Mouse (Mus musculus) spleen, postnatal 36 days (tissue): ENCODE measurements around the gene Rpl7a.

Source experiments
- DNase-seq, 2 experiments: peaks; one replicate each; pipeline ENCODE4 v3.0.0; 2022; ENCODE audit warnings: low spot score in 2 of 2, mixed read lengths in 1 of 2

Gene Rpl7a

DNA sequence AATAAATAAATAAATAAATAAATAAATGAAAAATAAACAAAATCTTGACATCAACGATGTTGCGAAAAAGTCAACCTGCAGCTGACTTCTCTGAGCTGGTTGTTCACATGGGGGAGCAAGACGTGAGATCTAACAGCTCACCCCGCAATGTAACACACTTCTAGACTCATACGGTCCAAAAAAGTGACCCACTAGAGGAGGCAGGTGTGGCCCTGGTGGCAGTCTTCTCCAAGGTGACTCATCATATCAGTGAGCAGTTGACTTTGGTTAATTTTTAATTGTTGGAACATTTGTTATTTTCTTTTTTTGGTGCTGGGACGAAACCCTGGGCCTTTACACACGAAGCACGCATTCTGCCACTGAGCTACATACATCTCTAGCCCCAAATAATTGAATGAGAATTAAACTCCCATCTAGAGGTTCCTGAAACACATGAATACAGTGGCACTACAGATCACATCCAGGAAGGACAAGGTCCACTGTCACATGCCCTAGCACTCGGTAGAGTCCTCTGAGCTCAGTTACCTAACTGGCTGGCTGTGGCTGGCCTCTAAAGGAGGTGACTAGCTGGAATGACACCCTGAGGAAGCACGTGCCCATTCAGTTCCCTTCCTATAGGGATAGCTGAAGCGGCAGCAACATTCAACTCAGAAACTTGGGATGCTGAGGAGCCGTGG is 46.4 kb downstream of the Rpl7a start:
- DNase-seq = no peak

DNA sequence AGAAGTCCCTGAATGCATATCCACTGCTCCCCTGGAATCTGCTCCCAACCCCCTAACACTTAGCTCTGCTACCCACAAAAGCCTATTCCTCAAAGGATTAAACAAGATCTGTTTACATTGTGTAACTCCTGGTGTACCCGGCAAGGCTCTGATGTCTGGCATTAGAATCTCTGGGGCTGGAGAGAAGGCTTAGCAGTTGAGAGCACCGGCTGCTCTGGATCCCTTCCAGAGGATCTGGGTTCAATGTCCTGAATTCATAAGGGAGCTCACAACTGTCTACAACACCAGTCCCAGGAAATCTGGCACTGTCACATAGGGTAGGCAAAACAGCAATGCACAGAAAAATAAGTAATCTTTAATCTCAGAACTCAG is 46.9 kb downstream of the Rpl7a start:
- no peak for DNase-seq

DNA sequence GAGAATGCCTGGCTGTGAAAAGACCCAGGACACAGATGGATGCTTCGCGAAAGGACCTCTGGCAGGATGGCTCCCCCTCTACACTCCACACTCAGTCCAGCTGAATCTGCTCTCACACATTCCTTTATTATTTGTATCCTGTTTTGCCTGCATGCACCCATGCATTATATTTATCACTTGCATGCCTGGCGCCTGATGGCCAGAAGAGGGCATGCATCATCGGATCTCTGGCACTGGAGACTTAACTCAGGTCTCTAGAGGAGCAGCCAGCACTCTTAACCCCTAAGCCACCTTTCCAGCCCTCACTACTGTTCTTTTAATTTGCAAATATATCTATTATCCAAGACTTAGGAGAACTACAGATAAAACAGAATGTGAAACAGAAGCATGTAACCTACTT is 50.2 kb downstream of the Rpl7a start:
- DNase-seq = no peak
